Mouse (Mus musculus) midbrain, postnatal 0 days (tissue): ENCODE measurements around the gene Eloa. TPM values are rescaled to one million over a fixed set of nuclear protein-coding genes. Genes with fewer than 3 reads are reported as not detected.
A peak's percentile ranks its signal among the peaks of the same experiment; 100 is the strongest.

ENCODE experiments used
- ATAC-seq: fragments of 200-750 bp; cut with Nextera tagmentation; 2 replicates; pipeline ENCODE4 v1.8.0; 2017; ENCODE audit warnings: moderate number of reproducible peaks, mild to moderate bottlenecking, moderate TSS enrichment, moderate library complexity; ENCODE audit not compliant: low FRiP score
- DNase-seq: peaks from one replicate; pipeline ENCODE4 v3.0.0-alpha.2; 2015; ENCODE audit warnings: low spot score
- H3K27ac ChIP-seq: fragments of 300-500 bp; sonication (generic); 2 replicates; pipeline ENCODE4 v1.5.1; 2014; ENCODE audit warnings: low read depth, mild to moderate bottlenecking, low read length, mixed read lengths
- H3K27me3 ChIP-seq: fragments of 300-500 bp; sonication (generic); 2 replicates; pipeline ENCODE4 v1.6.1; 2014; ENCODE audit warnings: low read length, control low read depth, mixed read lengths; ENCODE audit not compliant: insufficient read depth
- H3K36me3 ChIP-seq: fragments of 300-500 bp; sonication (generic); 2 replicates; pipeline ENCODE4 v1.6.1; 2014; ENCODE audit warnings: low read length, control low read depth, mixed read lengths; ENCODE audit not compliant: insufficient read depth
- H3K4me1 ChIP-seq: fragments of 300-500 bp; sonication (generic); 2 replicates; pipeline ENCODE4 v1.6.1; 2014; ENCODE audit warnings: mild to moderate bottlenecking, control low read depth, antibody characterized with exemption, low read length, mixed read lengths; ENCODE audit not compliant: insufficient read depth
- H3K4me2 ChIP-seq: fragments of 300-500 bp; sonication (generic); 2 replicates; pipeline ENCODE4 v1.6.1; 2014; ENCODE audit warnings: low read depth, mild to moderate bottlenecking, low read length, mixed read lengths; ENCODE audit not compliant: poor library complexity, severe bottlenecking
- H3K4me3 ChIP-seq: fragments of 300-500 bp; sonication (generic); 2 replicates; pipeline ENCODE4 v1.5.1; 2014; ENCODE audit warnings: low read depth, mild to moderate bottlenecking, low read length, moderate library complexity
- H3K9ac ChIP-seq: fragments of 300-500 bp; sonication (generic); replicated peaks from 2 replicates; pipeline ENCODE4 v1.6.1; 2014; ENCODE audit warnings: mild to moderate bottlenecking, low read length, moderate library complexity, mixed read lengths; ENCODE audit not compliant: poor library complexity, severe bottlenecking
- H3K9me3 ChIP-seq: fragments of 300-500 bp; sonication (generic); 2 replicates; pipeline ENCODE4 v1.6.1; 2016; ENCODE audit warnings: low read length, control low read depth
- CTCF ChIP-seq: IDR thresholded peaks from 2 replicates; pipeline ENCODE4 v1.5.1; 2016; ENCODE audit warnings: antibody characterized with exemption, mild to moderate bottlenecking
- WGBS: fragments of 180-500 bp; shearing (Covaris S2); extraction: QIAGEN DNeasy Blood & Tissue Kit; methylation state at CpG from one replicate; pipeline ENCODE4 v1.1.7; 2014; 5-methylcytosine and 5-hydroxymethylcytosine counted together
- polyA plus RNA-seq: library from polyadenylated mRNA; unstranded; fragments of >200 nt; fragmentation: Nextera tagmentation; extraction: Ambion mirVana; gene quantifications from 2 replicates; pipeline ENCODE4 v1.2.1, GENCODE M21; 2015
- total RNA-seq: library from RNA; depleted of rRNA; stranded (reverse); fragments of >200 nt; gene quantifications from 2 replicates; pipeline ENCODE4 v1.2.3, GENCODE M21; 2014

Gene Eloa
- total and polyA plus RNA-seq, 2 experiments from 2014 or later: 19.0 to 23.3 TPM

GRCm38 (mm10) chr4:135969070-135969750, 52.4 kb downstream of the Eloa start:
- Histone ChIP-seq H3K36me3 (peaks cover 39% of the 10 kb centered on the region), H3K4me3 (no peak overlapping the region), H3K9ac (no peak overlapping the region), H3K4me2 (no peak overlapping the region), H3K4me1 (peaks cover 15% of the 10 kb centered on the region; the same call in 1 of the 2 replicates), H3K9me3 (no peaks in the 10 kb centered on the region), H3K27me3 (no peaks in the 10 kb centered on the region), H3K27ac (no peak overlapping the region)
- DNase-seq: no peak
- WGBS: 89% methylated on average over 13 of the region's 13 CpGs
- ATAC-seq: no peak
- no peak for TF ChIP-seq CTCF

GRCm38 (mm10) chr4:135968271-135968869, 53.2 kb downstream of the Eloa start:
- no peak overlapping the region for H3K9ac ChIP-seq
- peaks cover 15% of the 10 kb centered on the region; the same call in 1 of the 2 replicates for H3K4me1 ChIP-seq
- no peak overlapping the region for H3K27ac ChIP-seq
- H3K36me3 ChIP-seq: peaks cover 39% of the 10 kb centered on the region
- no peaks in the 10 kb centered on the region for H3K9me3 ChIP-seq
- no peaks in the 10 kb centered on the region for H3K27me3 ChIP-seq
- DNase-seq: no peak
- no peak overlapping the region for H3K4me2 ChIP-seq
- no peak for ATAC-seq
- WGBS: 70% methylated on average over 19 of the region's 19 CpGs
- H3K4me3 ChIP-seq: no peak overlapping the region
- no peak for TF ChIP-seq CTCF

- H3K4me3 ChIP-seq: no peak overlapping the region
- H3K4me2 ChIP-seq: no peak overlapping the region
- H3K9me3 ChIP-seq: no peaks in the 10 kb centered on the region
- no peak for TF ChIP-seq CTCF
- H3K27ac ChIP-seq: no peak overlapping the region
- peaks cover 15% of the 10 kb centered on the region; the same call in 1 of the 2 replicates for H3K4me1 ChIP-seq
- no peaks in the 10 kb centered on the region for H3K27me3 ChIP-seq
- H3K36me3 ChIP-seq: peaks cover 40% of the 10 kb centered on the region
- no peak for DNase-seq
- no peak overlapping the region for H3K9ac ChIP-seq
- ATAC-seq: no peak
- 93% methylated on average over 18 of the region's 18 CpGs for WGBS
Observed at GRCm38 (mm10) chr4:135967086-135967760, 54.3 kb downstream of the Eloa start.

- no peak for DNase-seq
- TF ChIP-seq CTCF: no peak
- 92% methylated on average over 16 of the region's 16 CpGs for WGBS
- Histone ChIP-seq H3K36me3 (peaks cover 49% of the 10 kb centered on the region), H3K9me3 (no peaks in the 10 kb centered on the region), H3K9ac (no peak overlapping the region), H3K27me3 (no peaks in the 10 kb centered on the region), H3K4me1 (peaks cover 10% of the 10 kb centered on the region; the same call in 1 of the 2 replicates), H3K27ac (no peak overlapping the region), H3K4me2 (no peak overlapping the region), H3K4me3 (no peak overlapping the region)
- ATAC-seq: no peak
Observed at GRCm38 (mm10) chr4:135966283-135966682, 55.3 kb downstream of the Eloa start.

DNA sequence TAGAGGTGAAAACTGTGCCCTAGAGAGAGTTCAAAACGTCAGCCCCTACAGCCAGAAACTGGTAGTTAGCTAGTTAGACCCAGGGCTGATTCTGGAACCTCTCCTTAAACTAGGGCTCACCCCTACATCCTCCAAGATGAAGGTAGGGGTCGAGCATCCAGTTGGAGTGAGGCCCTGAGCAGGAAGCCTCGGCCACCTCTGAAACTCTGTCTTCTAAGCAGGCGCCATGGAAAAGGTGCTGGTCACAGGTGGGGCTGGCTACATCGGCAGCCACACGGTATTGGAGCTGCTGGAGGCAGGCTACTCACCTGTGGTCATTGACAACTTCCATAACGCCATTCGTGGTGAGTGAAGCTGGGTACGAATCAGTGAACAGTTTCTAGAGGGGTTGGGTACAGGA, 56.5 kb downstream of the Eloa start:
- H3K4me2 ChIP-seq: no peak overlapping the region
- H3K27me3 ChIP-seq: no peaks in the 10 kb centered on the region
- H3K36me3 ChIP-seq: peaks cover 54% of the 10 kb centered on the region
- no peak for ATAC-seq
- no peak overlapping the region for H3K9ac ChIP-seq
- no peaks in the 10 kb centered on the region for H3K9me3 ChIP-seq
- no peak overlapping the region for H3K27ac ChIP-seq
- TF ChIP-seq CTCF: no peak
- H3K4me3 ChIP-seq: no peak overlapping the region
- peaks cover 7% of the 10 kb centered on the region; the same call in 1 of the 2 replicates for H3K4me1 ChIP-seq
- DNase-seq: no peak
- WGBS: 86% methylated on average over 9 of the region's 9 CpGs

GRCm38 (mm10) chr4:135964426-135964825, 57.1 kb downstream of the Eloa start:
- Histone ChIP-seq H3K36me3 (peaks cover 54% of the 10 kb centered on the region), H3K4me2 (peak overlapping the region; percentile 83), H3K9me3 (no peaks in the 10 kb centered on the region), H3K27me3 (no peaks in the 10 kb centered on the region), H3K4me3 (peak overlapping the region; percentile 73), H3K9ac (peak overlapping the region; percentile 66), H3K27ac (peak overlapping the region; percentile 95), H3K4me1 (peaks cover 7% of the 10 kb centered on the region; the same call in 1 of the 2 replicates)
- TF ChIP-seq CTCF: no peak; the same call in 1 of the 2 replicates
- WGBS: 4% methylated on average over 12 of the region's 12 CpGs
- DNase-seq: peak; percentile 64
- ATAC-seq: peak; percentile 11; the same call in 1 of the 2 replicates
